Mouse (Mus musculus): Measurements from ENCODE around the gene Iyd.

Gene Iyd

DNA sequence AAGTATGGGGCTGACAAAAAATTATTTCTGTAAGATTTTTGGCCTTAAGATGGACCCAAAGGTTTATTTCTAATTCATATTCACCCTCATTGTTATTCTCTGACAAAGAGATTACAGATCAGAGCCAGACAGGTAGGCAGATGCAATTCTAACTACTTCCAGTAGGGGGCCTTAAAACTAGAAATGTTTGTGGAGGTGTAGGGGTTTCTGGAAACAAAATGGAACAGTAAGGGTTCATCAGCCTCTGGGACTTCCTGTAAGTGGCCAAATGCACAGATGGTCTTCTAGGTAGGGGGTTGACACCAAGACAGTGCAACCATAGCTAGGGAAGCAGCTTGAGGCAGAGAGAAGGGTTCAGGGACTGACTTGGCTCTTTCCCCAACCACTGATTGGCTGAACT lies 22.1 kb downstream of the Iyd start:
- Histone ChIP-seq H3K9me3 (ENCODE audit: low read length) (no peaks in the 10 kb centered on the region), H3K36me3 (ENCODE audit: insufficient read depth, low read length) (no peaks in the 10 kb centered on the region), H3K4me3 (replicated peaks; ENCODE audit: low read length) (no peak overlapping the region), H3K27me3 (ENCODE audit: insufficient read depth, low read length) (no peaks in the 10 kb centered on the region), H3K4me1 (replicated peaks; ENCODE audit: low read depth, low read length) (no peaks in the 10 kb centered on the region)
- TF ChIP-seq NANOG (IDR thresholded peaks at IDR 0.05; ENCODE audit: borderline replicate concordance, low read length) (no peak), CTCF (conservative IDR thresholded peaks at IDR 0.05; ENCODE audit: low read length) (peak; percentile 99), POU5F1 (IDR thresholded peaks at IDR 0.05; ENCODE audit: borderline replicate concordance, low read length) (no peak)

DNA sequence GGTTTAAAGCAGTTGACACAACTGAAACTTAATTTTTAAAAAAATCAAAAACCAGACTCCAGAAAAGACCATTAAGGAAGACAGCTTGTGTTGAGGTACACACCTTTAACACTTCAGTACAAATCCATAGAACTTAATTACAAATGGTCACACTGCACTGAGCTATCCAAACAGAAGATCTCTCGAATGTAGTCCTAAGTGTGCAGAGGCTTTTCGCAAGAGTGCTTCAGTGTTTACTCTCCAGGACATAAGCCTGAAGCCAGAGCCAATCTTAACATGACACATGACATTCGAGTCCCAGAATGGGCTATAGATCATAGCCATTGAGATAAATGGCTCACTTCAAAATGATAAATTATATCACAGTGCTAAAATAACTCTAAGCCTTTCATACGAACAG lies 25.1 kb downstream of the Iyd start:
- no peaks in the 10 kb centered on the region for H3K9me3 ChIP-seq (ENCODE audit: low read length)
- TF ChIP-seq CTCF (conservative IDR thresholded peaks at IDR 0.05; ENCODE audit: low read length) (no peak), NANOG (IDR thresholded peaks at IDR 0.05; ENCODE audit: borderline replicate concordance, low read length) (no peak)
- H3K36me3 ChIP-seq (ENCODE audit: insufficient read depth, low read length), result no peaks in the 10 kb centered on the region
- no peaks in the 10 kb centered on the region for H3K27me3 ChIP-seq (ENCODE audit: insufficient read depth, low read length)
- H3K4me1 ChIP-seq (replicated peaks; ENCODE audit: low read depth, low read length), result no peaks in the 10 kb centered on the region
- H3K4me3 ChIP-seq (replicated peaks; ENCODE audit: low read length), result no peak overlapping the region

DNA sequence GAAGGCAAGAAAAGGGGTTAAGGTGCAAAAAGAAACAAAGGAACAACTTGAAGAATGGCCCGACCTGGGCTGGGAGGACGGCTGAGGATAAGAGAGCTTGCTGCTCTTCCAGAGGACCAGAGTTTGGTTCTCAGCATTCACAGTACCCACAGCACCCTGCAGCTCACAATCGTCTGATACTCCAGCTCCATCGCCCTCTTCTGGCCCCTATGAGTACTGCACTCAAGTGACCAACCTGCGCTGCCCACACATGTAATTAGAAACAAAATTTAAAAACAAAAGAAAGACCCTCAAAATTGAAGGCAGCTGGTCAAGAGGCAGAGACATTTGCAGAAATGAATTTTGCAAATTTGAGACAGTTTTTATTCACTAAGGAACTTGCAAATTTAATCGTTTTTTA lies 27.8 kb downstream of the Iyd start:
- H3K36me3 ChIP-seq (ENCODE audit: insufficient read depth, low read length), result no peaks in the 10 kb centered on the region
- no peak overlapping the region for H3K4me3 ChIP-seq (replicated peaks; ENCODE audit: low read length)
- 0 out of 2 replicates have a peak, but pooled peaks cover 2% of the 10 kb centered on the region for H3K4me1 ChIP-seq (replicated peaks; ENCODE audit: low read depth, low read length)
- no peak for TF ChIP-seq NANOG (IDR thresholded peaks at IDR 0.05; ENCODE audit: borderline replicate concordance, low read length)
- peak; percentile 68 for TF ChIP-seq CTCF (conservative IDR thresholded peaks at IDR 0.05; ENCODE audit: low read length)
- TF ChIP-seq POU5F1 (IDR thresholded peaks at IDR 0.05; ENCODE audit: borderline replicate concordance, low read length), result no peak
- H3K9me3 ChIP-seq (ENCODE audit: low read length), result no peaks in the 10 kb centered on the region
- H3K27me3 ChIP-seq (ENCODE audit: insufficient read depth, low read length), result no peaks in the 10 kb centered on the region

DNA sequence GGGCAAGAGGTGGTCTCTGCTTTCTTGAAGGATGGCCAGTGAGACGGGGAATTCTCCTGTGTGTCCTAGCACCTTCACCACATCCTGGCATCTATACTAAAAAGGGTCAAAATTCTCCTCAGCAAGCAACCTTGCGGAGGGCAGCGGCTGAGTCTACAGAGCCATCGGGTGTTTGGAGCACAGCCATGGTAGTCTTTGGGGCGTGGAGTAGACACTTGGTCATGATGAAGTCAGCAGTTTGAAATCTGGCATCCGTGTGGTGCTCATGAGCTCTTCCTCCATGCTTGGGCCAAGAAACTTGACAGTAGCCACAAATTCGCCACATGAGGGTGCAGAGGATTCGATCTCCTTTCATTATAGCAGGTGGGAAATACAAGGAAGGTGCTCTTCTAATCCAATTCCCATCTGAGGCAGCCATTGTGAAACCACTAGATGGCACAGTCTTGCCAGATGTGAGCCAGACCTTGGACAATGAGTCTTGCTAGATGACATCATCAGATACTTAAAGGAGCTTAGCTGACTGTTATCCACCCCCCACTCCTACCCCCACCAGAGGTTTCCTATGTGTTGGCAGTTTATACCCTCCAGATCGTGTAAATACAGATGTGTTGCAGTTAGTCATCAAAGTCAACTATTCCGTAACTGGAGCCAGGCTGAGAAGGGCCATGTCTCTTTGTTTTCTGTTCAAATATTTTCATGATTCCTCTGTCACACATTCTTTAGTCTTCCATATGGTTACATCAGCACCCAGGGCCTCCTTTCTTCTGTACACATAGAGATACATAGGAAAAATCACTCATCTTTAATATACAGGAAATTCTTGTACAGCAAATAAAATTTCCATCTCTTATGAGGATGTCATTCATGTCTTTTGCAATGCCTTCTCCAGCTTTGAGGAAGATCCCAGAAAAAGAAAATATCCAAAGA lies 32.9 kb downstream of the Iyd start:
- H3K9me3 ChIP-seq (ENCODE audit: low read length), result no peaks in the 10 kb centered on the region
- H3K4me3 ChIP-seq (replicated peaks; ENCODE audit: low read length), result no peak overlapping the region
- TF ChIP-seq POU5F1 (IDR thresholded peaks at IDR 0.05; ENCODE audit: borderline replicate concordance, low read length) (no peak), NANOG (IDR thresholded peaks at IDR 0.05; ENCODE audit: borderline replicate concordance, low read length) (no peak), CTCF (conservative IDR thresholded peaks at IDR 0.05; ENCODE audit: low read length) (peak; percentile 42)
- 0 out of 2 replicates have a peak, but pooled peaks cover 10% of the 10 kb centered on the region for H3K4me1 ChIP-seq (replicated peaks; ENCODE audit: low read depth, low read length)
- H3K36me3 ChIP-seq (ENCODE audit: insufficient read depth, low read length), result no peaks in the 10 kb centered on the region
- no peaks in the 10 kb centered on the region for H3K27me3 ChIP-seq (ENCODE audit: insufficient read depth, low read length)

DNA sequence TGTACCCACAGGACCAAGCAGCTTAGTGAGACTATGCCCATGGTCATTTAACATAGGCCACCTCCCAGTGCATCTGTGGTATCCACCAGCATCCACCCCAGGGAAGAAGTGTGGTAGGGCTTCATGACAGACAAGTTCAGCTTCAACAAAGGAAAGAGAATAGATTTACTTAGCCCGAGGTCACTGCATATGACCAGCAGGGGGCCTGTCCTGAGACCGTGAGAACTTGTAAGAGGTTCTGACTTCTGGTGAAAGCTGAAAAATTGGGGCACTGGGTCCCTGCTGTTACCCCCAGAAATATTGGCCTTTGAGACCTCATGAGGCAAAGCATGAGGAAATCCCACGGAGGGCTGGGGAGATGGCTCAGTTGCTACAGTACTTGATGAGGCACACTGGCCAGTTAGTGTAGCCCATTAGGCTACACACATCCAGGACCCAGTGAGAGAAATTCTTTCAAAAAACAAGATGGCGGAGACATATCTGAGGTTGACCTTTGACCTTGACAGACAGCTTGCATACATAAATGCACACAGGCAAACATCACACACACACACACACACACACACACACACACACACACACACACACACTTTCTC lies 34.0 kb downstream of the Iyd start:
- Histone ChIP-seq H3K36me3 (ENCODE audit: insufficient read depth, low read length) (no peaks in the 10 kb centered on the region), H3K9me3 (ENCODE audit: low read length) (no peaks in the 10 kb centered on the region), H3K4me3 (replicated peaks; ENCODE audit: low read length) (no peak overlapping the region), H3K4me1 (replicated peaks; ENCODE audit: low read depth, low read length) (0 out of 2 replicates have a peak, but pooled peaks cover 10% of the 10 kb centered on the region), H3K27me3 (ENCODE audit: insufficient read depth, low read length) (no peaks in the 10 kb centered on the region)
- TF ChIP-seq NANOG (IDR thresholded peaks at IDR 0.05; ENCODE audit: borderline replicate concordance, low read length) (no peak), CTCF (conservative IDR thresholded peaks at IDR 0.05; ENCODE audit: low read length) (peak; percentile 27)

DNA sequence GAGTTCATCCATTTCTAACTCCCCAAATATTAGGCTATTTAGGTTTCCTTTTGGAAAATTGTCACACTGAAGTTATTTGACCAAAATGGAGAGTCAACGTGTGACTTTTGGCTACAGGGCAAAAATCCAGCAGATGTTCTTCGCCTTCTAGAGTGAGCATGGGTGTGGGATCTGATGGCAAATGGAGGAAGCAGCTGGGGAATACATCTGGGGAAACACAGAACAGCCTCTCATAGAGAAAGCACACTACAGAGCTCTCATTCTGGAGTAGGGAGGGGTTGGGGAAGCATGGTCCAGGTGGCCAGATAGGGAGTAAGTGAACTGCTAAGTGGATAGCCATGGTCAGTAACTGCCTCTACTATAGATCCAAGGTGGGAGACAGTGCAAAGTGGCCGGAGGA lies 50.6 kb downstream of the Iyd start:
- Histone ChIP-seq H3K4me3 (replicated peaks; ENCODE audit: low read length) (no peak overlapping the region), H3K9me3 (ENCODE audit: low read length) (peaks cover 12% of the 10 kb centered on the region; the same call in 1 of the 2 replicates), H3K4me1 (replicated peaks; ENCODE audit: low read depth, low read length) (peaks cover 32% of the 10 kb centered on the region), H3K36me3 (ENCODE audit: insufficient read depth, low read length) (no peaks in the 10 kb centered on the region), H3K27me3 (ENCODE audit: insufficient read depth, low read length) (no peaks in the 10 kb centered on the region)
- no peak for TF ChIP-seq CTCF (conservative IDR thresholded peaks at IDR 0.05; ENCODE audit: low read length)
- no peak for TF ChIP-seq NANOG (IDR thresholded peaks at IDR 0.05; ENCODE audit: borderline replicate concordance, low read length)
- no peak for TF ChIP-seq POU5F1 (IDR thresholded peaks at IDR 0.05; ENCODE audit: borderline replicate concordance, low read length)

DNA sequence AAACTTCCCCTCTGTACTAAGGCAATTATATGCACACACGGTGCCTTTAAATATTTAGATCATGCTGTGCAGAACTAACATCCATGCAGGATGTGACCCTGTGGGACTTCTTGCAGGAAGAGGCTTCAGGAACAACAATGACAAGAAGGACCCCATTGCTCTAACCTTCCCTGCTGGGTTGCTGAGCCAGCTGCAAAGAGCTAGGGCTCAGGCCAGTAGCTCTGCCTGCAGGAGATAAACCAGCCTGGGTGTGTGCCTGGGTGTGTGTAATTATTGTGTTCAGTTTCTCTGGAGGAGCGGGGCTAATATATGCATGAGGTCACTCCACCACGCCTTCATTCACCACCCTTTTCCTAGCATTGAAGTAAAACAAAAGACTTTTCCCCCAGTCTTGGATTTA lies 51.8 kb downstream of the Iyd start:
- Histone ChIP-seq H3K9me3 (ENCODE audit: low read length) (peaks cover 12% of the 10 kb centered on the region; the same call in 1 of the 2 replicates), H3K36me3 (ENCODE audit: insufficient read depth, low read length) (no peaks in the 10 kb centered on the region), H3K4me3 (replicated peaks; ENCODE audit: low read length) (no peak overlapping the region), H3K4me1 (replicated peaks; ENCODE audit: low read depth, low read length) (peaks cover 32% of the 10 kb centered on the region), H3K27me3 (ENCODE audit: insufficient read depth, low read length) (no peaks in the 10 kb centered on the region)
- TF ChIP-seq CTCF (conservative IDR thresholded peaks at IDR 0.05; ENCODE audit: low read length) (no peak), NANOG (IDR thresholded peaks at IDR 0.05; ENCODE audit: borderline replicate concordance, low read length) (no peak), POU5F1 (IDR thresholded peaks at IDR 0.05; ENCODE audit: borderline replicate concordance, low read length) (no peak)

DNA sequence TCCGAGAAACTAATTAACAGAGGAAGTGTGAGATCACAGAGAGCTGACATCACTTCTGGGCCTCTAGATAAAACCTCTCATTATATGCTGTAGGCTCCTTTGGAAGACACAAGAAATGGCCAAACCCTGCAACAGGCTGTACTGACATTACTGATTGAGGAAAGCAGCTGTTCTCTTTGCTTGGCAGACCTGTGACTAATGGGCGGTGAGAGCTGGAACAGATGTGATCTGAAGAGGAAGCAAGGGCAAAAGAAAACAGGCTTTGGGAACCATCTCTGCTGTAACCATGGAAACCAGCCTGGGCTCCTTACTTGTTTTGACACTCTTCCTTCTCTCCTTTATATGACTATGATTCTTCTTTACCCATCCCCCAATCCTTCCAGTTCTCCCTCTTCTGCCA lies 56.7 kb downstream of the Iyd start:
- H3K9me3 ChIP-seq (ENCODE audit: low read length), result peaks cover 12% of the 10 kb centered on the region; the same call in 1 of the 2 replicates
- no peak for TF ChIP-seq POU5F1 (IDR thresholded peaks at IDR 0.05; ENCODE audit: borderline replicate concordance, low read length)
- no peak for TF ChIP-seq NANOG (IDR thresholded peaks at IDR 0.05; ENCODE audit: borderline replicate concordance, low read length)
- TF ChIP-seq CTCF (conservative IDR thresholded peaks at IDR 0.05; ENCODE audit: low read length), result no peak
- peaks cover 5% of the 10 kb centered on the region for H3K4me1 ChIP-seq (replicated peaks; ENCODE audit: low read depth, low read length)
- H3K4me3 ChIP-seq (replicated peaks; ENCODE audit: low read length), result no peak overlapping the region
- H3K36me3 ChIP-seq (ENCODE audit: insufficient read depth, low read length), result no peaks in the 10 kb centered on the region
- no peaks in the 10 kb centered on the region for H3K27me3 ChIP-seq (ENCODE audit: insufficient read depth, low read length)

Measured in E14TG2a.4 (cell line).